Mouse (Mus musculus): ENCODE results near the gene Pip4k2a.

Pip4k2a gene

DNA sequence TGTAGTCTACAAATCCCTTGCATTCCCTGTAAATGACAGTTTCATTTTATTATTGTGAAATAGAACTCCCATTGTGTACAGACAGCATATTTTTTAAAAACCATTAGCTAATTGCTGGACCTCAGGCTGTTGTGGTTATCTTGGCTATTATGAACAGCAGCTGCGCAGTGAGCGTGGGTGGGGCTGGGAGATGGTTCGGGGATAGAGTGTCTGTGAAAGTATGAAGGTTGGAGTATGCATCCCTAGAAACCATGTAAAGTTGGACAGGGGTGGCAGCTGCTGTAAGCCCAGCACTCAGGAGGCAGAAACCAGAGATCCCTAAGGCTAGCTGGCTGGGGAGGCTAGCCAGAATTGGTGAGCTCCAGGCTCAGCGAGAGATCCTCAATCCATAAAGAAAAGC lies 158.4 kb downstream of the Pip4k2a start:
- DNase-seq (ENCODE audit: low spot score in 2 of 2) = no peak

DNA sequence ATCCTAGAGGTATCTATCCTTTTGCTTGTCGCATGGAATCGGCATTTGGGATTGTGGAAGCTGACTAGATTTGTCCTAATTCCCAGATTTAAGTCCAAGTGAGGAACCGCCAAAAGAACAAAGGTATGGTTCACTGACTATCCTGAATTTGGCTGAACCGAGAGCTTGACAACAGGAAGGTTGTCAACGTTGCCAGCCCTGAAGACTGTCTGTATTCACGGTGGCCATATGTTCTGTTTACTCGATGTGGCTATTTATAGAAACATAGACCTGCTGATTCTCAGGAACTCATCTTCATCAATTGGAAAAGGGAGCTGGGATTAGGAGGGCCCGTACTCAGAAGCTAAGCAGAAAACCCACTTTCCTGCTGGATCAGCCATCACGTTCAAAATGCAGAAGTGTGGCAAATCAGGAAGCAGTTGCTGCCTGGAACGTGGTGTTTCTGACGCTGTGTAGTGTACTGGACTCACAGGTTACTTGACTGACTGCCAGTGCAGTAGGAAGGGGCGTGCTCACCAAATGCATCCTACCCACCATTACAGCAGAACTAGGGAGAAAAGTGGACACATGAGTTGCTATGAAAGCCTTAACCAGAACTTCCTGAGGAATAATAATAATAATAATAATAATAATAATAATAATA lies 162.5 kb downstream of the Pip4k2a start:
- DNase-seq (ENCODE audit: low spot score in 2 of 2) = no peak

GRCm38 (mm10) chr2:18833024-18833590 lies 164.8 kb downstream of the Pip4k2a start:
- DNase-seq (ENCODE audit: low spot score in 2 of 2) = no peak

DNA sequence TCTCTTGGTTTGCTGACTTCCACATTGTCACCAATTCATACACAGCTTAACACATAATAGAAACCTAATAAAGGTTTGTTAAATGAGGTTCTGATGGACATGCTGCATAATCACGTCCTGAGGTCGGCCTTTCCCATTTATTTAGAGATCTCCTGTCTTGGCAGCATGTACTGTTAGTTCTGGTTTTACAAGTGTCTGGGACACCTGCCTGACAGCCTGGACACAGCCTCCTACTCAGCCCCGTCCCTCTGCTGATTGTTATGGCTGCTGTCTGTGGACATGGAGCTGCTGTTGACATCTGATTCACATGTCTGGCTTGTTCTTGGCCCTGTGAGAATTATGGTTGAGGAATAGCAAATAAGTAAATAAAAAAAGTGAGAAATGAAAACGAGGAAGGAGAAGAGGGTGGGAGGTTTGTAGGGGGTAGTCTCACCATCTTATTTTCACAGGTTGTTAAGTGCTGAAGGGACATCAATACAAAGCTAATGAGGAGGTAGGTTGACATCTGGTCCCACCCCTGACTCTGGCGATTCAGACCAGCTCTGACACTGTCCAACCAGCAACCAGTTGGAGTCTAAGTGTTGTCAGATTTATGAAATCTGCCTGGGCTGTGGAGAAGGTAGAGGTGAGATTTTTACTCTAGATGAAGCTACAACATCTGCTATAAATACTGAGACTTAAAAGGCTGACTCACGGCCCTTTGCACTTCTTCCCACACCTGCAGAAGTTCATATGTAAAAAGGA lies 166.7 kb downstream of the Pip4k2a start:
- no peak for DNase-seq (ENCODE audit: low spot score in 2 of 2)

- no peak for DNase-seq (ENCODE audit: low spot score in 2 of 2)
Measured at GRCm38 (mm10) chr2:18822711-18823110, 175.2 kb downstream of the Pip4k2a start.

GRCm38 (mm10) chr2:18821451-18822379 lies 176.2 kb downstream of the Pip4k2a start:
- peak in 1 of 2 experiments; percentile 61 for DNase-seq (ENCODE audit: low spot score in 2 of 2)

- peak in 1 of 2 experiments; percentile 23 for DNase-seq (ENCODE audit: low spot score in 2 of 2)
Measured at GRCm38 (mm10) chr2:18819520-18819919, 178.4 kb downstream of the Pip4k2a start.

- DNase-seq (ENCODE audit: low spot score in 2 of 2) = no peak
Measured at GRCm38 (mm10) chr2:18816036-18816435, 181.9 kb downstream of the Pip4k2a start.

DNA sequence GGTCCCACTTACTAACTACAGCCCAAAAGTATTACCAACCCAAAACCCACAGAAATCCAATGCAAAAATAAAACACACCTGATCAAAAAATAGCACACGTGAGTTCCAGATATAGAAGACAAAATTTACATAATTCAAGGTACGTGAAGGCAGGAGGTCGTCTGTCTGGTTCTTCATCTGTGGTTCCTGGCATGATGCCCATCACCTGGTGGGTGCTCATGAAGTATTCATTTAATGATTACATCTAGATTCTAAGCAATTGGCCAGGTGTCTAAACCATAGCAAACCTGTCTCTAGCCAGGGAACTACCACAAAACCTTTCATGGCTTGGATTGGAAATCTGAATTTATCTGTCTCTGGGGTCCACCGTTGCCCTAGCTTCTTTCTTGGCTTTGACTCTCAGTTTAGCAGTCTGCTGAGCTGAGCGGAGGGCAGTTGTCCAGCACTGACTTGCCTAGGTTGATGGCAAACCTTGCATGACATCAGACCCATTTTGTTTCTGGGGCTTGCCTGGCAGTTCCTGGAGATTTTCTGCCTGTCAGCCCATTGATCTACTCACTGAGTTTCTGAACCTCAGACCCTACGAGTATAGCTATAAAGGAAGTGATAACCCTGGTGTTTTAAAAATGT lies 182.5 kb downstream of the Pip4k2a start:
- no peak for DNase-seq (ENCODE audit: low spot score in 2 of 2)

DNA sequence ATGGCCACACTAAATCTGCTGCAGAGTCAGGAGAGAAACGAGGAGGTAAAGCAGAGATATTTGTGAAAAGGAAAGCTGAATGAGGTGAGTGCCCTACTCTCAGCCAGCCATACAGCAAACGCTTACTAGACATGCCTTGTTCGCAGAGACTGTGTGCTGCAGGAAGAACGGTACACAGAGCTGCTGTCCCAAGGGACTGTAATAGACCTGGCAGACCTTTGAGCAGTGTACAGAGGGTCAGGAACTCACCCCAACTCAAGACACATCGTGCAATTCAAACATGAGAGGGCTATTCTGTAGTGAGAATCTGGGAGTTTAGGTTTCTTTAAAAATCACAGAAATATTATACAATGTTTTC lies 183.5 kb downstream of the Pip4k2a start:
- DNase-seq (ENCODE audit: low spot score in 2 of 2) = no peak

DNA sequence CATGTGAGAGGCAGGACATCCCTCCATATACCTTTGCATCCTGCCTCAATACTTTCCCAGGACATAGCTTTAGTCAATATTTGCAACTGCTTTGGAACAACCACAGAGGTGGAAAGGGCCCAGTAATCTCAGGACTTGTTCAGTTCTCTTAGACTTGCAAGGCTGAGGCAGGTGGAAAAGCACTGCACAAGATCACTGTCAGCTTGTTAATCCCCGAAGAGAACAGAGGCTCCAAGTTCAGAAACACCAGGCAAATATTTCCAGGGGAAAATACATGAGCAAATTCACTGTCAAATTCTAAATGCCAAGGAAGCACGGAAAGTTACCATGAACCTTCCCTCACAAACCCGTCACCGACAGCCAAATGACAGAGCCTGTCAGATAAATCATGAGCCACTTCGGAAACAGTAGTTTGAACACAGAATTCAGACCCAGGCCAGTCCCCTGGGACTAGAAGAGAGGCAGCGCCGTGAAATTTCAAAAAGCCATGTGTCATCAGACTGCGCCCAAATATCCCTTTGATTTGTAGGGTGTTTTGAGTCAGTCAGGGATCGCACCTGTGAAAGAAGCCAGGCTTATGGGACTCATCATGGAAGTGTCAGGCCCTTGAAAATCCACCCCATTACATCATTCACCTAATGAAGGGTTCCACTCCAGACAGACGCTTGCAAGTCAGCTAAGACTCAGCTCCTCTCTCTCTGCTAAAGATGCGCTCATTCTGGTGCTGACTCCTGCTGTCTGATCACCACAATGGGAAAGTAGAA lies 184.1 kb downstream of the Pip4k2a start:
- DNase-seq (ENCODE audit: low spot score in 2 of 2) = no peak

DNA sequence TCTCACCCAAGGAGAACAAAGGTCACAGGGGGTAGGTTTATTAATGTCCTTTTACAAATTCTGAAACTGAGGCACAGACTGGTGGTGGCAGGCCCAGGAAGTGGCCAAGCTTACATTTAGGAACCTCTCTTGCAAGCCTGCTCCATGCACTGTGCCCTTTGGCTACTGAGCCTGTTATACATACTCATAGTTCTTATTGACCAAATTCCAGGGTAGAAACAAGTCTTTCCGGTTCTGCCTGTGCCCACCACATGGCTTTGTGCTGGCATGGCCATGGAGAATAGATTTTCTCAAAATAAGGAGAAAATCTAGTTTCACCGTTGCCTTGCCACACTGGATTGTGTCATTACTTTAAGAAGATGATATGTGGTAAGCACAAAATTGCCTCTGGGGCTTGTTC lies 190.0 kb downstream of the Pip4k2a start:
- no peak for DNase-seq (ENCODE audit: low spot score in 2 of 2)

DNA sequence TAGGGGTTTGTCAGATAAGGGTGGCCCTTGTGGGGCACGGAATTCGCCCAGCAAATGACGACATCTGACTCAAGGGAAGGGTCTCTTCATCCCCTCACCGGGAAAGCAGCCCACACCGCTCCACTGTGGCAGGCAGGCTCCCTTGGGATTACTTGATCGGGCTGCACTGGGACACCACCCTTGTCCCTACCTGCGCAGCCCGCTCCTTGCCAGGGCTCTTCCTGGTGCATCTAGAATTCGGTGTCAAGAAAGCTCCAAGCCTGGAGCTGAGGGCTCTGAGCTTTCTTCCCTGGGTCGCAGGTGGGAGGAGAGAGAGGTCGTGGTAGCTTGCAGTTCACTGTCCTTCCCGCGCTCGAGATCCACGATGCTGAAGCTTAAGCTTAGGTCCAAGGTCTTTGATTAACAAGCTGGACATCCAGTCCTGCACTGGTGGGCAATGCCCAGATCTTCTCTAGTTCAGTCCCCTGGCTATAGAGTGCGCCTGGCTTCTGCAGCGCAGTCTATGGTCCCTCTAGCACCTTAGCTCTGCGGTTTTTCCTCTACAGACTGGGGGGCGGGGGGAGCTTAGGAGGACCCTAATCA lies 196.6 kb downstream of the Pip4k2a start:
- DNase-seq (ENCODE audit: low spot score in 2 of 2) = no peak

- DNase-seq (ENCODE audit: low spot score in 2 of 2) = no peak
Measured at GRCm38 (mm10) chr2:18800646-18801251, 197.2 kb downstream of the Pip4k2a start.

- DNase-seq (ENCODE audit: low spot score in 2 of 2) = no peak
Measured at GRCm38 (mm10) chr2:18799966-18800645, 197.8 kb downstream of the Pip4k2a start.

GRCm38 (mm10) chr2:18799265-18799965 lies 198.5 kb downstream of the Pip4k2a start:
- no peak for DNase-seq (ENCODE audit: low spot score in 2 of 2)

DNA sequence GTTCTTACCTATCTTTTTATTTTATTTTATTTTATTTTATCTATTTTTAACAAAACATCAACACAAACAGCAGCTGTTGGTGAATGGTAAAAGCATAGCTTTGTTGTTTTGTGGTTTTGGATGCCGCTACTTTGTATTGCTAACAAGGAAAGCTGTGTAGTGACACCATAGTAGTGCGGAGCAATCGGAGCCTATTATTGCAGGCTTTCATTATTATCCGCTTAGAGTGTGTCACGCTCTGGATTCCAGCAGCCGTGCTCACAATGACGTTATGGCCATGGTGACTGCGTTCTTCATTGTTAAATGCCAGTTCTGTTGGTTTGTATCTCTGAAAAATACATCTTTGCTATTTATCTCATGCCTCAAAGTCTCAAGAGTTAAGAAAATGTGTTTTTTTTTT lies 200.2 kb downstream of the Pip4k2a start:
- DNase-seq (ENCODE audit: low spot score in 2 of 2) = peak in 1 of 2 experiments; percentile 20

GRCm38 (mm10) chr2:18794261-18794660 lies 203.7 kb downstream of the Pip4k2a start:
- DNase-seq (ENCODE audit: low spot score in 2 of 2) = no peak

Measured in urinary bladder, postnatal 4 days (tissue).